In the genomic region with DNA sequence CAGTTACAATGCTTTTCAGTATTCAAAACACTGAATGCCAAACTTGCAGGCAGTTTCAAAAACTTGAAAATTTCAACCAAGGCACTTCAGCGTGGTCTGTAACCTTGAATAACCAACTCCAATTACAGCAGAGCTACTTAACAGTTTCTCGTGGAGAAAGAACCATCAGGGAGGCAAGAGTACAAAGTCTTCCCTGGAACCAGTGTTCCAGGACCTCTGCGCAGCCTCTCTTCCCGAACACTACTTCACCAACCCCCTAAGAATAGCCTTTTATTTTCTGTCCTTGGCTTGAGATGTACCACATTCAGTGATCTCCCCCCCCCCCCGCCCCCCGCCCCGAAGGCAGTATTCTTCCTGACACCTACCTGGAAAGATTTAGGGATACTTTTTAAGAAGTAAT, we compare ENCODE assay signal across 8 mouse cellular contexts. TPM values are rescaled to one million over a fixed set of nuclear protein-coding genes. Genes with fewer than 3 reads are reported as not detected.
DNase-seq lines count a peak whose midpoint lies in the region; ATAC-seq and TF ChIP-seq lines count a peak whose summit lies in the region.

No protein-coding gene starts in this region.

- DNase-seq in heart, embryonic 10.5 days (ENCODE audit: low spot score) = no peak
- no peak for DNase-seq in heart, adult 8-10 months (ENCODE audit: low spot score)
- no peak for DNase-seq in forebrain, embryonic 10.5 days (ENCODE audit: extremely low spot score, low spot score)
- peak; percentile 48 for DNase-seq in kidney, postnatal 0 days (ENCODE audit: low spot score)
- DNase-seq in thymus, postnatal 36 days = no peak
- DNase-seq in urinary bladder, postnatal 10 days (ENCODE audit: low spot score) = no peak
- DNase-seq in urinary bladder, postnatal 25 days (ENCODE audit: low spot score) = no peak

- peak overlapping the region; percentile 93 for H3K9ac ChIP-seq in kidney, postnatal 0 days (ENCODE audit: low read depth, low read length)

- no peak for TF ChIP-seq POLR2A in myocyte (IDR thresholded peaks at IDR 0.05; ENCODE audit: insufficient read length, low read depth)

- peaks cover 19% of the 10 kb centered on the region for H3K4me1 ChIP-seq in heart, embryonic 10.5 days
- H3K4me1 ChIP-seq in forebrain, embryonic 10.5 days = peaks cover 35% of the 10 kb centered on the region
- H3K4me1 ChIP-seq in kidney, postnatal 0 days (replicated peaks; ENCODE audit: insufficient read depth, low read length) = peaks cover 10% of the 10 kb centered on the region; the same call in 1 of the 2 replicates

- H3K4me3 ChIP-seq in heart, embryonic 10.5 days = peak overlapping the region; percentile 89
- H3K4me3 ChIP-seq in forebrain, embryonic 10.5 days = peak overlapping the region; percentile 97
- H3K4me3 ChIP-seq in kidney, postnatal 0 days (replicated peaks; ENCODE audit: low read depth, low read length) = peak overlapping the region; percentile 91
- peak overlapping the region; percentile 53 for H3K4me3 ChIP-seq in myocyte

- no peaks in the 10 kb centered on the region for H3K27me3 ChIP-seq in heart, embryonic 10.5 days (ENCODE audit: insufficient read depth, poor library complexity, severe bottlenecking)
- 0 out of 2 replicates have a peak, but pooled peaks cover 4% of the 10 kb centered on the region for H3K27me3 ChIP-seq in forebrain, embryonic 10.5 days (ENCODE audit: poor library complexity, severe bottlenecking)
- H3K27me3 ChIP-seq in kidney, postnatal 0 days (ENCODE audit: insufficient read depth, low read length) = no peaks in the 10 kb centered on the region
- no peaks in the 10 kb centered on the region for H3K27me3 ChIP-seq in myocyte (ENCODE audit: control insufficient read depth, insufficient read depth, insufficient read length)

- peak overlapping the region; percentile 84 for H3K4me2 ChIP-seq in kidney, postnatal 0 days (ENCODE audit: low read length)
- peak overlapping the region; percentile 90 for H3K4me2 ChIP-seq in myocyte (ENCODE audit: low read depth)

- no peaks in the 10 kb centered on the region for H3K9me3 ChIP-seq in heart, embryonic 10.5 days
- H3K9me3 ChIP-seq in forebrain, embryonic 10.5 days = no peaks in the 10 kb centered on the region
- H3K9me3 ChIP-seq in kidney, postnatal 0 days (replicated peaks; ENCODE audit: low read length) = no peaks in the 10 kb centered on the region

- H3ac ChIP-seq in myocyte (ENCODE audit: control insufficient read depth, insufficient read length) = no peak overlapping the region

- no peak for TF ChIP-seq CTCF in kidney, postnatal 0 days (IDR thresholded peaks at IDR 0.05; ENCODE audit: low read depth)

- H3K79me2 ChIP-seq in myocyte (ENCODE audit: control insufficient read depth, insufficient read depth) = peaks cover 47% of the 10 kb centered on the region

- WGBS in heart, embryonic 10.5 days = 9% methylated on average over 7 of the region's 7 CpGs
- WGBS in forebrain, embryonic 10.5 days = 9% methylated on average over 7 of the region's 7 CpGs
- 4% methylated on average over 7 of the region's 7 CpGs for whole genome bisulfite sequencing in kidney, postnatal 0 days

- ATAC-seq in kidney, postnatal 0 days (replicated peaks; ENCODE audit: low FRiP score, low read depth) = no peak

- 0 out of 2 replicates have a peak, but pooled peaks cover 7% of the 10 kb centered on the region for H3K36me3 ChIP-seq in heart, embryonic 10.5 days
- peaks cover 17% of the 10 kb centered on the region for H3K36me3 ChIP-seq in forebrain, embryonic 10.5 days (replicated peaks)
- no peaks in the 10 kb centered on the region for H3K36me3 ChIP-seq in kidney, postnatal 0 days (ENCODE audit: insufficient read depth, low read length)
- H3K36me3 ChIP-seq in myocyte (ENCODE audit: control insufficient read depth, insufficient read depth) = no peaks in the 10 kb centered on the region

- peak overlapping the region; percentile 97 for H3K27ac ChIP-seq in heart, embryonic 10.5 days
- H3K27ac ChIP-seq in forebrain, embryonic 10.5 days = peak overlapping the region; percentile 96
- H3K27ac ChIP-seq in kidney, postnatal 0 days = peak overlapping the region; percentile 94; the same call in 1 of the 2 replicates

TF ChIP-seq in myocyte, 11 proteins besides CTCF, POLR2A, EP300 and RAD21:
- TF ChIP-seq E2F4 (IDR thresholded peaks at IDR 0.05; ENCODE audit: insufficient read depth) (no peak), TCF3 (IDR thresholded peaks at IDR 0.05; ENCODE audit: insufficient read length, low read depth) (no peak), MYOD1 (IDR thresholded peaks at IDR 0.05; ENCODE audit: control insufficient read depth in 1 of 3, insufficient read length in 2 of 3, low read depth in 2 of 3) (no peak), SRF (IDR thresholded peaks at IDR 0.05; ENCODE audit: control insufficient read depth, insufficient read length, low read depth) (no peak), MYOG (IDR thresholded peaks at IDR 0.05; ENCODE audit: control insufficient read depth in 1 of 3, insufficient read depth in 1 of 3, insufficient read length in 2 of 3, low read depth in 2 of 3) (no peak), USF1 (IDR thresholded peaks at IDR 0.05; ENCODE audit: low read depth) (no peak), REST (IDR thresholded peaks at IDR 0.05; ENCODE audit: insufficient read depth, insufficient read length) (no peak), POLR2AphosphoS2 (IDR thresholded peaks at IDR 0.05; ENCODE audit: insufficient read length, low read depth) (no peak), TCF12 (IDR thresholded peaks at IDR 0.05; ENCODE audit: insufficient read depth, poor library complexity, severe bottlenecking) (no peak), MAX (IDR thresholded peaks at IDR 0.05; ENCODE audit: low read depth) (no peak), CEBPB (IDR thresholded peaks at IDR 0.05; ENCODE audit: insufficient read depth, poor library complexity, severe bottlenecking) (no peak)

RNA-seq across cellular contexts. Expression of a gene that starts 1.0 kb away (rescaled TPM):
- polyA plus RNA-seq in heart, embryonic 10.5 days (2016; fragmentation: Nextera tagmentation; extraction: Ambion mirVana) = 23.2 and 25.0 TPM in 2 replicates
- total RNA-seq in heart, adult 8-10 months (2022) = 10 to 100 TPM; 12.9 to 15.6 (median 14.1) TPM
- polyA plus RNA-seq in forebrain, embryonic 10.5 days (2016; fragmentation: Nextera tagmentation; extraction: Ambion mirVana) = 33.9 and 35.5 TPM in 2 replicates
- 13.8 and 16.1 TPM in 2 replicates for polyA plus RNA-seq in kidney, postnatal 0 days (2015; fragmentation: Nextera tagmentation; extraction: Ambion mirVana)
- 2.0 TPM for polyA plus RNA-seq in myocyte (2012; fragmentation: generic; extraction: Trizol)
